Comparison of ENCODE assay signal across 1 mouse cellular context in genomic region chr8:105266775-105267174, GRCm38 (mm10).
TF ChIP-seq lines count a peak whose summit lies in the region.

No protein-coding gene starts in this region.

TF ChIP-seq in CH12.LX, 34 proteins besides CTCF, POLR2A, EP300 and RAD21:
- no peak for TF ChIP-seq E2F4 (IDR thresholded peaks at IDR 0.05; ENCODE audit: insufficient replicate concordance, low read depth, low read length)
- TF ChIP-seq ELF1 (IDR thresholded peaks at IDR 0.05; ENCODE audit: low read depth, low read length): no peak
- TF ChIP-seq ZKSCAN1 (IDR thresholded peaks at IDR 0.05; ENCODE audit: borderline replicate concordance, low read depth, low read length): no peak
- no peak for TF ChIP-seq HCFC1 (IDR thresholded peaks at IDR 0.05; ENCODE audit: low read depth, low read length)
- no peak for TF ChIP-seq ZC3H11A (IDR thresholded peaks at IDR 0.05; ENCODE audit: low read depth, low read length)
- TF ChIP-seq NELFE (IDR thresholded peaks at IDR 0.05; ENCODE audit: low read depth, low read length): no peak
- no peak for TF ChIP-seq MXI1 (IDR thresholded peaks at IDR 0.05; ENCODE audit: low read depth, low read length)
- no peak for TF ChIP-seq TBP (conservative IDR thresholded peaks at IDR 0.05; ENCODE audit: low read depth, low read length)
- no peak for TF ChIP-seq GABPA (IDR thresholded peaks at IDR 0.05; ENCODE audit: insufficient replicate concordance, low read depth, low read length)
- TF ChIP-seq CHD2 (IDR thresholded peaks at IDR 0.05; ENCODE audit: low read length): no peak
- TF ChIP-seq SMC3 (IDR thresholded peaks at IDR 0.05; ENCODE audit: low read depth, low read length): no peak
- no peak for TF ChIP-seq USF2 (conservative IDR thresholded peaks at IDR 0.05; ENCODE audit: low read depth, low read length)
- no peak for TF ChIP-seq ZMIZ1 (IDR thresholded peaks at IDR 0.05; ENCODE audit: low read depth, low read length)
- no peak for TF ChIP-seq JUN (IDR thresholded peaks at IDR 0.05; ENCODE audit: insufficient read depth, low read depth, low read length)
- no peak for TF ChIP-seq BHLHE40 (IDR thresholded peaks at IDR 0.05; ENCODE audit: low read depth, low read length)
- 0 out of 2 replicates have a peak, but pooled peaks have one; percentile 26 for TF ChIP-seq SIN3A (IDR thresholded peaks at IDR 0.05; ENCODE audit: low read length)
- TF ChIP-seq ETS1 (conservative IDR thresholded peaks at IDR 0.05; ENCODE audit: low read depth, low read length): peak; percentile 54
- no peak for TF ChIP-seq PAX5 (IDR thresholded peaks at IDR 0.05; ENCODE audit: low read length)
- no peak for TF ChIP-seq MEF2A (IDR thresholded peaks at IDR 0.05; ENCODE audit: borderline replicate concordance, low read depth, low read length)
- TF ChIP-seq MAX (IDR thresholded peaks at IDR 0.05; ENCODE audit: low read length): no peak
- no peak for TF ChIP-seq JUND (conservative IDR thresholded peaks at IDR 0.05; ENCODE audit: low read depth, low read length)
- no peak for TF ChIP-seq CHD1 (IDR thresholded peaks at IDR 0.05; ENCODE audit: low read depth, low read length)
- TF ChIP-seq USF1 (IDR thresholded peaks at IDR 0.05; ENCODE audit: low read depth, low read length): no peak
- TF ChIP-seq ZNF384 (IDR thresholded peaks at IDR 0.05; ENCODE audit: low read depth, low read length): no peak
- TF ChIP-seq RCOR1 (conservative IDR thresholded peaks at IDR 0.05; ENCODE audit: low read depth, low read length): no peak
- TF ChIP-seq TCF12 (IDR thresholded peaks at IDR 0.05; ENCODE audit: low read depth, low read length): no peak
- peak; percentile 26; the same call in 1 of the 2 replicates for TF ChIP-seq IRF4 (IDR thresholded peaks at IDR 0.05; ENCODE audit: low read depth, low read length)
- TF ChIP-seq MAZ (IDR thresholded peaks at IDR 0.05; ENCODE audit: low read depth, low read length): 0 out of 2 replicates have a peak, but pooled peaks have one; percentile 50
- no peak for TF ChIP-seq UBTF (IDR thresholded peaks at IDR 0.05; ENCODE audit: low read depth, low read length)
